Mouse (Mus musculus) cortical plate, adult 2 months (tissue): Measurements from ENCODE around the gene BC004004. TPM values are rescaled to one million over a fixed set of nuclear protein-coding genes. Genes with fewer than 3 reads are reported as not detected.

Experiments used
- H3K27ac ChIP-seq: fragments of 200-500 bp; 2 replicates; pipeline ENCODE4 v1.5.1; 2012; ENCODE audit warnings: low read length, control low read depth, inconsistent platforms; ENCODE audit not compliant: insufficient read depth
- H3K4me1 ChIP-seq: fragments of 200-500 bp; 2 replicates; pipeline ENCODE4 v1.6.1; 2011; ENCODE audit warnings: low read length; ENCODE audit not compliant: control insufficient read depth, insufficient read depth
- H3K4me3 ChIP-seq: fragments of 200-500 bp; 2 replicates; pipeline ENCODE4 v1.5.1; 2011; ENCODE audit warnings: mild to moderate bottlenecking, low read length, control low read depth; ENCODE audit not compliant: insufficient read depth
- CTCF ChIP-seq: fragments of 200-500 bp; IDR thresholded peaks from 2 replicates; pipeline ENCODE4 v1.5.1; 2011; ENCODE audit warnings: mild to moderate bottlenecking, control low read depth, low read length; ENCODE audit not compliant: insufficient read depth; ENCODE audit errors: extremely low read depth
- POLR2A ChIP-seq: fragments of 200-500 bp; IDR thresholded peaks from 2 replicates; pipeline ENCODE4 v1.6.1; 2011; ENCODE audit warnings: mild to moderate bottlenecking, low read length, control low read depth; ENCODE audit not compliant: insufficient read depth; ENCODE audit errors: extremely low read depth
- polyA plus RNA-seq: library from polyadenylated mRNA; depleted of rRNA; stranded (reverse); fragments of >200 nt; gene quantifications from 2 replicates; pipeline ENCODE4 v1.2.3, GENCODE M21; 2012; rRNA removed

The BC004004 gene
- polyA plus RNA-seq, 1 experiment: 92.1 TPM

DNA sequence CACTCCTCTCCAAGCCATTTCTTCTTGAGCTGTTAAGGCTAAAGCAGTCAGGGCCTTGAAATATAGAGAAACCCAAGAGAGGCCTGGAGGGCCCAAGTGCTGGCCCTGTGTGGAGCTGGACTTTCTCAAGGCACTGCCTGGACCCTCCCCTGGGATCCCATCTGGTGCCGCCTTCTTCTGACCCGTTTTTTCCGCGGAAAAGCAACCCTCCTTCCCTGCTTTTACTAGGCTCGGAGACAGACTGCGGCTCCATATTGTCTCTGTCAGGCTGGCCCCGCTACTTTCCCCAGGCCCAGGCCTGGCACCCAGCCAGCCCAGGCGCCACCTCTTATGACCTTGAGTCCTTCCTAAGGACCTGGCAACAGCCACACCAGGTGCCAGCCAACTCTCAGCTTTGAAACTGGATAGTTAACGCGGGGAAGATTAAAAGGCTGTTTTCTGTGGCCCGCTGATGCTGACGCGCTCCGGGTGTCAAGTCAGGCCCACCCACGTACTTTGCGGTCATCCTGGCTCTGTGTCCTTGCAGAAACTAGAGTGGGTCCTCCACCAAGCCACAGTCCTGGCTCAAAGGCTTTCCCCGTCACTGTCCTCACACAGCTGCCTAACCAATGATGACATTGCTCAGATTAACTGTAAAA, 87.4 kb downstream of the BC004004 start:
- Histone ChIP-seq H3K4me3 (peak overlapping the region; percentile 49), H3K4me1 (peaks cover 5% of the 10 kb centered on the region), H3K27ac (peak overlapping the region; percentile 72)
- TF ChIP-seq CTCF (no peak), POLR2A (no peak)

DNA sequence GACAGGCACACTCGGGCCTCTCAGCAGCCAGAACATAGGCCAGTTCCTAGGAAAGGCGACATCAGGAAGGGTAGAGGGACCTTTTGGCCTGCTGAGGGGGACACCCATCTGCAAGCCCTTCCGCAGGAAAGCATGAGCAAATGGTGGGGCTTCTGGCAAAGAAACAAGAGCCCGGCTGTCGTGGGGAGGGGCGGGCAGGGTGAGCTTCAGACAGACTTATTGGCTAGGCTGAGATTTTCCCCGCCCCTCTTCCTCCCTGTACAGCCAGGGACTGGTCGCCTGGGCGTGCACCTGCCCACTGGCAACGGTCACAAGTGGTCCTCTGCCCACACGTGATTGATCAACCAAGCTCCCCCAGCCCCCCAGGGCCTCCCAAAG, 87.9 kb downstream of the BC004004 start:
- Histone ChIP-seq H3K27ac (peak overlapping the region; percentile 72), H3K4me3 (peak overlapping the region; percentile 49), H3K4me1 (peaks cover 5% of the 10 kb centered on the region)
- TF ChIP-seq CTCF (no peak), POLR2A (0 out of 2 replicates have a peak, but pooled peaks have one; percentile 12)

DNA sequence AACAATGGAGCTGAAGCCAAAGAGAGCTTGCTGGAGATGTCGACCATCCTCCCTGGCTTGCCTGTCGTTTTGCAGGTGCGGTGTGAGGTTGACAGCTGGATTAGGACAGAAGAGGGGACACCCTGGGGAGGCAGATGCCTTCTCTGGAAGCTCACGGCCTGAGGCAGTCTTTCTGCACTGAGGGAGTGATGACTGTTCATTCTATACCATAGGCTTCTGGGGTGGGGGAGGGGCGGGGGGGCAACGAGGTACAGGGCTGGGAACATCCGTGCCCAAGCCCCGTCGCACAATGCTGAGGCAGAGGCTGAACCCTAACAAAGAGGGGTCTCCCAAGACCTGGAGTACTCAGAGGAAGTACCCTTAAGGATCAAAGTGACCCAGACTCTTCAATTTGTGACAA, 88.3 kb downstream of the BC004004 start:
- Histone ChIP-seq H3K4me3 (peak overlapping the region; percentile 49), H3K27ac (peak overlapping the region; percentile 72; the same call in 1 of the 2 replicates), H3K4me1 (peaks cover 5% of the 10 kb centered on the region)
- TF ChIP-seq CTCF: no peak
- TF ChIP-seq POLR2A: no peak

DNA sequence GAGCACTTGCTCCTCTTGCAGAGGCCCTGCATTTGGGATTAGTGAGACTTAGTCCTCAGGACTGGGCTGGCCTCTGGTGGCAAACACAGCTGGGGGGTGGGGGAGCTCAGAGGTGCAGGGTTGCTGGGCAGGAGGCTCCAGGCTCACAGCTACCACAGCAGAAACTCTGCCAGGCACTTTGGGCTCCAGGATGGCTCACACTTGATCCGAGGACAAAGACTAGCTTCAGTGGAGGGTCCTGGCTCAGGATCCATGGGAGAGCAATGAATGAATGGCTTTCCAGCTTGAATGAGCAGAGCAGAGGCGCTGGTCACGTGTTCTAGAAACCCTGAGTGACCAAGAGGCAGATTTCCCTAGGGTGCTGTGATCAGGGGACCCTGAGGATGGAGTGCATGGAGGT, 90.3 kb downstream of the BC004004 start:
- Histone ChIP-seq H3K27ac (no peak overlapping the region), H3K4me1 (peaks cover 5% of the 10 kb centered on the region)

DNA sequence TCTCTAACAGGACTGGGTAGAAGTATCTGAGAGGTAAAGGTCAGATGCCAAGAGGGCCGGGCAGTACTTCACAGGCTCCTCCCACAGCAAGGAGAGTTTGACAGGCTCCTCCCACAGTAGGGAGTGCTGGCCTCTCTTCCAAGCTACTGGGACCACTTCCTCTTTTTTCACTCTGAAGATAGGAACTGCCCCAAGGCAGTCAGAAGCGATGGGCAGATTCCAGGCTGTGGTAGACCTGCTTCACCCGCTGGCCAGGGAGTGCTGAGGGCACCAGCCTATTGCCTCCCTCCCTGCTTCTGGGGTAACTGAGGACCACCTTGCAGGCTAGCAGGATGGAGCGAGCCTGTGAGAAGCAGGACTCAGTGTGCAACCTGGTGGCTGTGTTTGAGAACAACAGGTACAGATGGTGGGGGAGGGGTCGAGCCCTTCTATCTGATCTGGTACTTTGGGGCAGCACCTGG, 92.2 kb downstream of the BC004004 start, which contains the start of gene Fgd2:
Fgd2 (plus strand) TSS at position 154 of the 461 bp plus-strand sequence.
- Histone ChIP-seq H3K27ac (no peak within 1 kb of the TSS), H3K4me3 (peak within 1 kb of the TSS; percentile 32), H3K4me1 (peaks cover 5% of the 10 kb centered on the region)
- TF ChIP-seq CTCF (no peak), POLR2A (no peak)

More for the DNA sequence above, 90.3 kb downstream of the BC004004 start:
- TF ChIP-seq CTCF (no peak), POLR2A (no peak)
- H3K4me3 ChIP-seq: no peak overlapping the region

DNA sequence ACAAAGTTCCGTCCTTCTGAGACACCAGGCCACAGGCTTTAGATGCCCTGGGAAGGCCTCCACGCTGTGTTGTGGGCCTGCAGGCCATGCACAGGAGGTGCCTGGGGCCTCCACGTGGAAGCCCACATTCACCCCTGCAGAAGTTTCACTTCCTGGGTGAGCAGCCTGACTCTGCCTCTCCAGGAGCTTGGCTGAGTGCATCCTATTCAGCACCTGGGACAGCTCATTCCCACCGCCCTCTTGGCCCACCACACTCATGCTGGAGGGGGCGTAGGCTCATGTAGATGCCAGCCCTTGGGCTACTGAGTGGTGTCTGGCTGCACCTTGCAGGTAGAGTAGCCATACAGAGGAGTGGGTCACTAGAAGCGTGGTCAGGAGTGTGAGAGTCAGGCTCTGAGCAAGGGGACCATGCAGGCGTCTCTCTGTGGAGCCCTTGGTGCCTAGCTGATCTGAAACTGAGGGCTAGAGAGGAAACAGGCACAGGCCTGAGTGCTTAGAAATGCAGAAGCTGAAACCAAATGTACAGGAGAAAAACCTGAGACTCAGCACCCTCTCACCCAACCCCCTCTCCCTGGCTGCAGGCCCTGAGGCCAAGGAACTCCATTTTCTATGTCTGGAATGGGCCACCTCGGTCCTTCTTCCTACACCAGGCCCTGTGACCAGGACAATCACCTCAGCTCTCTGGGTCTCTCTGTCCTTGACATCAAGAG, 93.5 kb downstream of the BC004004 start:
- TF ChIP-seq CTCF (no peak), POLR2A (no peak)
- H3K4me1 ChIP-seq: no peaks in the 10 kb centered on the region
- no peak overlapping the region for H3K4me3 ChIP-seq
- H3K27ac ChIP-seq: no peak overlapping the region

DNA sequence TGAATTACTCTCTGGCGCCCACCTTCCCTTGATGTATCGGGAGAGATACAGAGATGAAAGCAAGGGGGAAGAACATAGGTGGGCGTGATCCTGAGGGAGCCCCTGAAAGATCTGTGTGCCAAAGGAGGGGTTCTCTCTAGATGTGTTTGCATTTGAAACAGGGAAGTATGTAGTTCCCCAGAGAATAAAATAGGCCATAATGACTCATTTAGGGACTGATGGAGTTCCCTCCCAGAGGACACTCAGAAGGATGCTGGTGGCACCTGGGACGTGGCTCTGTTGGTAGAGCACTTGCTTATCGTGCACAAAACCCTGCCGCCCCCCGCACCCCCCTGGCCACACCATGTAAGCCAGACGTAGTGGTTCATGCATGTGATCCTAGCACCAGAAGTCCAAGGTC, 94.5 kb downstream of the BC004004 start:
- TF ChIP-seq CTCF: no peak
- no peak for TF ChIP-seq POLR2A
- H3K4me3 ChIP-seq: no peak overlapping the region
- no peaks in the 10 kb centered on the region for H3K4me1 ChIP-seq
- no peak overlapping the region for H3K27ac ChIP-seq

Other genes with a start within 250 kb of the BC004004 start
- 107 and 110 TPM in 2 replicates for gene Srsf3, start 236.2 kb upstream of the BC004004 start, polyA plus RNA-seq
- gene Cdkn1a, start 177.8 kb upstream of the BC004004 start, polyA plus RNA-seq: 15.5 and 17.7 TPM in 2 replicates
- gene Rab44, start 154.6 kb upstream of the BC004004 start, polyA plus RNA-seq: 0.13 and 0.19 TPM in 2 replicates
- 91.3 and 107 TPM in 2 replicates for gene Cpne5, start 30.6 kb upstream of the BC004004 start, polyA plus RNA-seq
- 22.3 and 23.5 TPM in 2 replicates for gene Ppil1, start 4.6 kb upstream of the BC004004 start, polyA plus RNA-seq
- gene Pi16, start 48.9 kb downstream of the BC004004 start, polyA plus RNA-seq: 0.36 and 0.67 TPM in 2 replicates
- gene Mtch1, start 79.1 kb downstream of the BC004004 start, polyA plus RNA-seq: 586 and 591 TPM in 2 replicates
- gene Fgd2, start 92.1 kb downstream of the BC004004 start, polyA plus RNA-seq: 16.8 and 17.0 TPM in 2 replicates
- gene Pim1, start 222.0 kb downstream of the BC004004 start, polyA plus RNA-seq: 3.5 and 3.8 TPM in 2 replicates